Mouse (Mus musculus): ENCODE measurements at regions not wholly inside any gene's neighbourhood (a gene's known extent, or its start where the extent isn't known, plus 50 kb on each side); places are given as distances from the start of the nearest gene placed in this dataset.

- intact Hi-C loops (cut with DNase I) = no loop called here
- no peak for DNase-seq
Observed at GRCm38 (mm10) chr4:124189993-124190385, 272.2 kb upstream of the 4930535I16Rik start.

GRCm38 (mm10) chr4:124189352-124189992 is 271.6 kb upstream of the 4930535I16Rik start:
- intact Hi-C loops (cut with DNase I) = no loop called here
- DNase-seq = peak; percentile 14

GRCm38 (mm10) chr4:124187108-124187507 is 269.3 kb upstream of the 4930535I16Rik start:
- DNase-seq = no peak
- intact Hi-C loops (cut with DNase I) = no loop called here

GRCm38 (mm10) chr4:124181335-124181734 is 263.5 kb upstream of the 4930535I16Rik start:
- intact Hi-C loops (cut with DNase I) = no loop called here
- DNase-seq = no peak

- intact Hi-C loops (cut with DNase I) = no loop called here
- no peak for DNase-seq
Observed at GRCm38 (mm10) chr4:124178401-124179018, 260.7 kb upstream of the 4930535I16Rik start.

GRCm38 (mm10) chr4:124175531-124175930 is 257.7 kb upstream of the 4930535I16Rik start:
- intact Hi-C loops (cut with DNase I) = no loop called here
- DNase-seq = no peak

- intact Hi-C loops (cut with DNase I) = no loop called here
- no peak for DNase-seq
Observed at GRCm38 (mm10) chr4:124154627-124155026, 236.8 kb upstream of the 4930535I16Rik start.

GRCm38 (mm10) chr4:124149771-124150451 is 232.1 kb upstream of the 4930535I16Rik start:
- DNase-seq = peak; percentile 24
- intact Hi-C loops (cut with DNase I) = loop anchor here (10.0 kb wide), 1 partner anchor 505 kb away; the partner anchor contains the start of gene Pou3f1

GRCm38 (mm10) chr4:124149037-124149436 is 231.2 kb upstream of the 4930535I16Rik start:
- intact Hi-C loops (cut with DNase I) = loop anchor here (10.0 kb wide), 1 partner anchor 506 kb away; the partner anchor contains the start of gene Pou3f1
- DNase-seq = no peak

GRCm38 (mm10) chr4:124147276-124147675 is 229.5 kb upstream of the 4930535I16Rik start:
- intact Hi-C loops (cut with DNase I) = loop anchor here (10.0 kb wide), 1 partner anchor 508 kb away; the partner anchor contains the start of gene Pou3f1
- no peak for DNase-seq

- DNase-seq = peak; percentile 77
- intact Hi-C loops (cut with DNase I) = loop anchor here (10.0 kb wide), 1 partner anchor 509 kb away; the partner anchor contains the start of gene Pou3f1
Observed at GRCm38 (mm10) chr4:124146135-124146534, 228.3 kb upstream of the 4930535I16Rik start.

GRCm38 (mm10) chr4:124143630-124144029 is 225.8 kb upstream of the 4930535I16Rik start:
- no peak for DNase-seq
- intact Hi-C loops (cut with DNase I) = loop anchor here (10.0 kb wide), 1 partner anchor 511 kb away; the partner anchor contains the start of gene Pou3f1

- no peak for DNase-seq
- intact Hi-C loops (cut with DNase I) = loop anchor here (10.0 kb wide), 1 partner anchor 512 kb away; the partner anchor contains the start of gene Pou3f1
Observed at GRCm38 (mm10) chr4:124143226-124143625, 225.4 kb upstream of the 4930535I16Rik start.

GRCm38 (mm10) chr4:124142083-124142482 is 224.3 kb upstream of the 4930535I16Rik start:
- peak; percentile 93 for DNase-seq
- intact Hi-C loops (cut with DNase I) = loop anchor here (10.0 kb wide), 1 partner anchor 513 kb away; the partner anchor contains the start of gene Pou3f1

- peak; percentile 54 for DNase-seq
- intact Hi-C loops (cut with DNase I) = no loop called here
Observed at GRCm38 (mm10) chr4:124135165-124135470, 217.3 kb upstream of the 4930535I16Rik start.

- intact Hi-C loops (cut with DNase I) = no loop called here
- DNase-seq = no peak
Observed at GRCm38 (mm10) chr4:124134341-124135164, 216.7 kb upstream of the 4930535I16Rik start.

GRCm38 (mm10) chr4:124130946-124131345 is 213.1 kb upstream of the 4930535I16Rik start:
- intact Hi-C loops (cut with DNase I) = no loop called here
- DNase-seq = no peak

- intact Hi-C loops (cut with DNase I) = no loop called here
Observed at GRCm38 (mm10) chr4:124126258-124126657, 208.4 kb upstream of the 4930535I16Rik start.

GRCm38 (mm10) chr4:124120334-124120733 is 202.5 kb upstream of the 4930535I16Rik start:
- intact Hi-C loops (cut with DNase I) = no loop called here
- DNase-seq = no peak

More at GRCm38 (mm10) chr4:124126258-124126657, 208.4 kb upstream of the 4930535I16Rik start:
- DNase-seq = no peak

GRCm38 (mm10) chr4:124113856-124114345 is 196.1 kb upstream of the 4930535I16Rik start:
- intact Hi-C loops (cut with DNase I) = no loop called here
- peak; percentile 54 for DNase-seq
